Comparison of ENCODE assay signal across 9 mouse cellular contexts in genomic region chr13:42711510-42711909, GRCm38 (mm10). TPM values are rescaled to one million over a fixed set of nuclear protein-coding genes. Genes with fewer than 3 reads are reported as not detected.
DNase-seq lines count a peak whose midpoint lies in the region; ATAC-seq and TF ChIP-seq lines count a peak whose summit lies in the region.
"Had no signal": no experiment of that assay in that cellular context is flagged by ENCODE, and none has a peak within 500 bp of the region (broad histone marks: within the 10 kb centered on the region; RNA-seq: fewer than 3 reads in every experiment).

No protein-coding gene starts in this region.

- DNase-seq in gastrocnemius, postnatal 10 days = peak; percentile 30
- DNase-seq in gastrocnemius, postnatal 25 days = no peak
- DNase-seq in ES-E14 (ENCODE audit: low read depth, low spot score) = peak; percentile 51
- DNase-seq in liver, embryonic 11.5 days (ENCODE audit: low spot score) = peak; percentile 36
- peak; percentile 73 for DNase-seq in retina, postnatal 1 day
- DNase-seq in MN1 (ENCODE audit: low spot score) = no peak
- no peak for DNase-seq in layer of hippocampus, adult 8-10 months (ENCODE audit: low spot score in 2 of 2)

- no peak overlapping the region for H3K27ac ChIP-seq in ES-E14 (ENCODE audit: insufficient read depth, low read depth, low read length, poor library complexity, severe bottlenecking)
- no peak overlapping the region for H3K27ac ChIP-seq in forebrain, embryonic 13.5 days
- no peak overlapping the region for H3K27ac ChIP-seq in liver, embryonic 11.5 days (ENCODE audit: low read depth, low read length)
- H3K27ac ChIP-seq: limb, embryonic 12.5 days had no signal

- H3K4me2 ChIP-seq in forebrain, embryonic 13.5 days = peak overlapping the region; percentile 87; the same call in 1 of the 2 replicates
- H3K4me2 ChIP-seq in liver, embryonic 11.5 days = no peak overlapping the region
- H3K4me2 ChIP-seq: limb, embryonic 12.5 days had no signal

- no peak overlapping the region for H3K9ac ChIP-seq in ES-E14 (ENCODE audit: insufficient read depth, low read depth, low read length, poor library complexity, severe bottlenecking)
- no peak overlapping the region for H3K9ac ChIP-seq in forebrain, embryonic 13.5 days
- H3K9ac ChIP-seq in liver, embryonic 11.5 days (ENCODE audit: low read depth, low read length) = no peak overlapping the region
- H3K9ac ChIP-seq: limb, embryonic 12.5 days had no signal

- no peaks in the 10 kb centered on the region for H3K9me3 ChIP-seq in ES-E14 (ENCODE audit: control insufficient read depth, insufficient read depth, low read depth, low read length)
- no peaks in the 10 kb centered on the region for H3K9me3 ChIP-seq in forebrain, embryonic 13.5 days (replicated peaks)
- no peaks in the 10 kb centered on the region for H3K9me3 ChIP-seq in liver, embryonic 11.5 days (ENCODE audit: control insufficient read depth, low read length)
- H3K9me3 ChIP-seq: limb, embryonic 12.5 days had no signal

- WGBS in forebrain, embryonic 13.5 days = 29% methylated on average over 2 of the region's 2 CpGs
- WGBS in liver, embryonic 11.5 days = 36% methylated on average over 2 of the region's 2 CpGs

- H3K4me1 ChIP-seq in ES-E14 (ENCODE audit: control insufficient read depth in 2 of 2, insufficient read depth in 2 of 2, low read length in 2 of 2, poor library complexity in 1 of 2) = no peaks in the 10 kb centered on the region
- H3K4me1 ChIP-seq in forebrain, embryonic 13.5 days = peaks cover 28% of the 10 kb centered on the region
- no peaks in the 10 kb centered on the region for H3K4me1 ChIP-seq in liver, embryonic 11.5 days (replicated peaks; ENCODE audit: control insufficient read depth, insufficient read depth, low read length)

- H3K36me3 ChIP-seq in ES-E14 (ENCODE audit: control insufficient read depth, insufficient read depth, low read length, poor library complexity, severe bottlenecking) = no peaks in the 10 kb centered on the region
- no peaks in the 10 kb centered on the region for H3K36me3 ChIP-seq in forebrain, embryonic 13.5 days (ENCODE audit: poor library complexity, severe bottlenecking)
- no peaks in the 10 kb centered on the region for H3K36me3 ChIP-seq in liver, embryonic 11.5 days (ENCODE audit: control insufficient read depth, insufficient read depth, low read length)
- H3K36me3 ChIP-seq: limb, embryonic 12.5 days had no signal

- no peak overlapping the region for H3K4me3 ChIP-seq in ES-E14 (ENCODE audit: insufficient read depth in 1 of 2, low read depth in 1 of 2, low read length in 2 of 2, poor library complexity in 1 of 2, severe bottlenecking in 1 of 2)
- H3K4me3 ChIP-seq in forebrain, embryonic 13.5 days = no peak overlapping the region
- no peak overlapping the region for H3K4me3 ChIP-seq in liver, embryonic 11.5 days (ENCODE audit: low read depth, low read length)
- H3K4me3 ChIP-seq: limb, embryonic 12.5 days had no signal

- H3K27me3 ChIP-seq in forebrain, embryonic 13.5 days = no peaks in the 10 kb centered on the region; the same call in 1 of the 2 replicates
- peaks cover 34% of the 10 kb centered on the region for H3K27me3 ChIP-seq in liver, embryonic 11.5 days (replicated peaks; ENCODE audit: control insufficient read depth, insufficient read depth, low read length)

- ATAC-seq in forebrain, embryonic 13.5 days = no peak
- ATAC-seq in liver, embryonic 11.5 days (replicated peaks; ENCODE audit: low FRiP score) = no peak

- in situ Hi-C loops in ES-E14 (cut with MboI; ENCODE audit: low sequenced_read_pairs in 2 of 2, unreplicated experiment in 2 of 2) = no loop called here

TF ChIP-seq in ES-E14, 5 proteins besides CTCF, POLR2A, EP300 and RAD21:
- no peak for TF ChIP-seq MAFK (IDR thresholded peaks at IDR 0.05; ENCODE audit: insufficient read depth, low read depth, low read length)
- no peak for TF ChIP-seq ZNF384 (IDR thresholded peaks at IDR 0.05; ENCODE audit: low read depth, low read length)
- TF ChIP-seq HCFC1 (IDR thresholded peaks at IDR 0.05; ENCODE audit: borderline replicate concordance, insufficient read depth, low read length) = no peak
- TF ChIP-seq CHD2 (IDR thresholded peaks at IDR 0.05; ENCODE audit: low read depth, low read length) = no peak
- TF ChIP-seq ZC3H11A (IDR thresholded peaks at IDR 0.05; ENCODE audit: borderline replicate concordance, low read depth, low read length) = no peak

RNA-seq across cellular contexts. Expression of gene Phactr1, which starts 31.1 kb away (rescaled TPM):
- total RNA-seq in gastrocnemius, postnatal 10 days (2021) = 1 to 10 TPM; 7.1 to 9.1 TPM
- 1 to 10 TPM; 1.8 to 2.1 TPM for total RNA-seq in gastrocnemius, postnatal 25 days (2021)
- 0.85 and 1.2 TPM in 2 replicates for total RNA-seq in ES-E14 (2012; rRNA removed)
- polyA plus RNA-seq in forebrain, embryonic 13.5 days (2015; fragmentation: Nextera tagmentation; extraction: Ambion mirVana) = 33.4 and 34.4 TPM in 2 replicates
- 1.3 and 1.4 TPM in 2 replicates for polyA plus RNA-seq in liver, embryonic 11.5 days (2014; fragmentation: Nextera tagmentation; extraction: Ambion mirVana)
- 100 to 1,000 TPM; 299 to 319 (median 309) TPM for total RNA-seq in layer of hippocampus, adult 8-10 months (2022)

Comparison
In these comparisons a context has a peak if more than half of its experiments do, and no peak if none do; other contexts are left out.
1. DNase-seq: peak in gastrocnemius, postnatal 10 days (single experiment), ES-E14 (single experiment), liver, embryonic 11.5 days (single experiment) and retina, postnatal 1 day (single experiment); none in gastrocnemius, postnatal 25 days (single experiment), MN1 (single experiment) and layer of hippocampus, adult 8-10 months (0 of 2).
2. RNA of gene Phactr1, which starts 31.1 kb away (total RNA-seq): 299 to 319 TPM in layer of hippocampus, adult 8-10 months; 7.1 to 9.1 TPM in gastrocnemius, postnatal 10 days, 1.8 to 2.1 TPM in gastrocnemius, postnatal 25 days and 0.85 to 1.2 TPM in ES-E14; every median in the first group is over 10 times any median in the second.